Mouse (Mus musculus) urinary bladder, adult 18-20 months (tissue): ENCODE measurements at regions not wholly inside any gene's neighbourhood (a gene's known extent, or its start where the extent isn't known, plus 50 kb on each side); places are given as distances from the start of the nearest gene placed in this dataset.
A peak's percentile ranks its signal among the peaks of the same experiment; 100 is the strongest.

ENCODE experiments used
- DNase-seq, 2 experiments: peaks; one replicate each; pipeline ENCODE4 v3.0.0; 2022; ENCODE audit warnings: low spot score in 2 of 2, mixed read lengths in 2 of 2

DNA sequence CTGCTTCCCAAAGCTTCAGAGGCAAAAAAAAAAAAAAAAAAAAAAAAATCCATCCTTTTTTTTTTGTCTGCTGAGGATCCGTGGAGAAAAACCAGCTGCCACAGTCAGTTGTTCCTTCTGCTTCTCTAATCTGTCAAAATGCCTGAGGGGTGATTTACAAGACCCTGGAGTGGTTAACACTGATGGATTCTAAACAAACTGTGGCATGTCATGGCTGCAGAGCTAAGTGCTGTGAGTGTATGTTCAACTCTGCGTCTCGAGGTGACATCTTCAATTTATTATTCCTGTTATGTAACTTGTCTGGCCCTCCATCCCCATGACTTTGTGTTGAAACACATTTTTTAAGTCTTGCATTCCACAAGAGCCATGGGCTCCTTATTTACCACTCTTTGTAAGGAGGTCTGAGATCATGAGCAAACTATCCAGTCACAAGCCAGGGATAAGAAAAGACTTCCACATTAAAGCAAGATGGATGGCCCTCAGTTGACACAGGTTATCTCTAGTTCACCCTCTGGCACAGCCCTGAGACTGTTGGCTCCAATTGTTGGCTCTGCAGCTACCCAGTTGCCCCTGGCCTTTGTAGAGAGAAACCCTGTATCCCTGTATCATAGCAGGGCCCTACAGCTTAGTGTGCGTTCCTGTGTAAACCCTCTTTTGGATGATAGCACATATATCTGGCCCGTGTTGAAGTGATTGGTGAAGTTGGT lies 153.6 kb downstream of the Thbs2 start:
- DNase-seq = no peak

DNA sequence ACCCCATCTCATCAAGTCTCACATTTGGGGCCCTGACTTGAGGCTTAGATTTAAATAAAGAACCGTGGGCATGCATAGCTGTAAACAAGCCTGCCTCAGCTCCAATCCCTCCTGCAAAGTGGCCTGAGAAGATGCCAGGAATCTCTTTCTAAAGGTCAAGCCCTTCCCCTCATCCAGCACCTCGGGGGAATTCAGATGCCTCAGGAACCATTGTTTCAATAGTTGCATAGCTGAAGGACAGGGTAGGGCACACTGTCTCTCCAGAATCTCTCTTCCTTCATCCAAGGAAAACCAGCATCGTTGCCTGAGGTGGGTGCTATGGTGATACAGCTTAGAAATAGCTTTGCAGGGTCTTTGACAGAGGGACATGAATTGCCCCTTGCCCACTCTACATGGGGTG lies 154.4 kb downstream of the Thbs2 start:
- DNase-seq = no peak

DNA sequence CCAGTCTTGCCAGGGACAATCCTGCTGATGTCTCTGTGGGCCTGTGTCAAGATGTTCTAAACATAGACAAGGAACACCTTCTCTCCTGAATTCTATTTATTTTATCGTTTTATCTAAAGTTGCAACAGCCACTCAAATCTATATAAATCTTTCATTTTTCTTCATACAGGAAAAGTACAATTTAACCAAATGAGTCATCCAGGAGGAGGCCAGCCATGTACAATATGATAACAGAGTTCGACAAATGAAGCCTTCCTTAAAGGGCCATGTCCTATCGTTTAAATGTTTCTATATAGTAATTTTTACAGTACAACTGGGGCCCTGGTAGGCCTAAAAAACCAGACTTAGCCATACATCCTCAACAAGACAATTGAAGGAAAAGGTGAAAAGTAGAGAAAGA lies 154.8 kb downstream of the Thbs2 start:
- no peak for DNase-seq

DNA sequence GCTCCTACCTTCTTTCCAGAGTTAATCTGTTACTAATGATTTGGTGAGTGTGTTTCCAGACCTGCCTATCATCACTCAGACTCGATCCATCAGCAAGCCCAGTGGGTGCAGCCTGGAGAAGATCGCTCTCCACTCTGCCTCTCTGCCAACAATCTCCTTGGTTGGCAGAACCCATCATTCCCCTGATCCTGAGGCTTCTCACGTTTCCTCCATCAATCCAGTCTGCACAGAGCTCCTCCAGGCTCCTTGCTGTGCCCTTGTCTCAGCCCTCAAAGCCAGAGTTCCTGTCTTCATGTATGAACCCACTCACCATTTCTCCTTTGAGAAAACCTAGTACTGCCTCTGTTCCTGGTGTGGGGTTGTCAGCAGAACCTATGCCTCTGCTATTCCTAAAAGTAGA lies 155.5 kb downstream of the Thbs2 start:
- DNase-seq = no peak

DNA sequence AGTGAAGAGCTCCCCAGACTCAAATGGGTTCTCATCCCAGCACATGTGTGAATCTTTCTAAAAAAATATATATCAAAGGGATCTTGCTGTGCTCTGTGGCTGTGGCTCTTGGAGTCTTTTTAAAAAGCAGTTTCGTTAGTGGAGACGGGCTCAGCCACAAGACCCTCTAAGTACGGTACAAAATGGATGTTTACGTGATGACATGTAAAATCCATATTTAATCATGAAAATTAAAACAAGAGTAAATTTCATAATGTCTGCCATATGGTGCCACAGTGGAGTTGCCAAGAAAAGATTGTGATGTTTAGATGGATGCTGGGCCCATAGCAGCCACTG lies 161.1 kb downstream of the Thbs2 start:
- DNase-seq = no peak

DNA sequence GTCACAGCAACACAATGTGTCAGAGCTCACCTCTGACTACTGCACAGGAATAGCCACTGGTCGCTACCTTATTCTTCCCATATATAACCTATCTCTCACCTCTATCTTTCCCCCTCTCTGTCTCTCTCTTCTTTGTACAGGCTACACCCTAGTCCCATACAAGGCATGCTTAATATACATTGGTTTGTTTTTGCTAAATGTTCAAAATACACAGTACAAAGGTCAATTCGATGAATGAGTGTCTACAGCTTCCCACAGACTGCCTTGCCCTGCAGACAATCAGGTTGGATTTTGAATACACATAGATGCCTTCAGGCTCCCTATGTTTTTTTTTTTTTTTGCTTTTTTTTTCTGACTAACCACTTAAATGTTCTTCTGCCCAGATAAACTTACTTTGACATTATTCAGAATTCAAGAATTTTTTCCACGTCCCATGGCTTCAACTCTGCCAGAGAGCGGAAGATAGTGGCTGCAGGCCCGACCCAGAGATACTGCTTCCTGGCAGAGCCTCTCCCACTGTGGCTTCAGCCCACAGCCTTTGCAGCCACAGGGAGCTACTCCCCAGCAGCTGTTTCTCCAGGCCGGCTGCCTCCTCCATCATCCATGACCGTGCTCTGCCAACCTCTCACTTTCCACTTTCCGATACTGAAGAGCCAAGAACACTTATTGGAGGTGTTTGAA lies 161.6 kb downstream of the Thbs2 start:
- DNase-seq = no peak

DNA sequence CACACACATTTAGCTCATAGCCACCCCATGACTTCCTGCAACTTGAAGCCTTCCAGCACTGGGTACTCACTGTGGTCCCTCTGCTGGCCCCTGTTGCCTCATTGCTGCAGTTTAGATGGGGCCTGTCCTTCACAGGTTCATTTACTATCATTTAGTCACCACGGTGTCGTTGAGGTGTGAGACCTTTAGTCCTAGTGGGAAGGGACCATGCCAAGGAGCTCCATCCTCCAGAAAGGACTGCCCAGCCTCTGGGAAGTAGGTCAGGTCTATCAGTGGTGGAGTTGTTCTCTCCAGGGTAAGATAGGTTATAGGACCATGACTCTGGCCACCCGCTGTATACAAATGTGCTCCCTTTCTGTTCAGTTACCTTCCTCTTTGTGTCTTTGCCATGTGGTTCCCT lies 162.2 kb downstream of the Thbs2 start:
- DNase-seq = no peak

DNA sequence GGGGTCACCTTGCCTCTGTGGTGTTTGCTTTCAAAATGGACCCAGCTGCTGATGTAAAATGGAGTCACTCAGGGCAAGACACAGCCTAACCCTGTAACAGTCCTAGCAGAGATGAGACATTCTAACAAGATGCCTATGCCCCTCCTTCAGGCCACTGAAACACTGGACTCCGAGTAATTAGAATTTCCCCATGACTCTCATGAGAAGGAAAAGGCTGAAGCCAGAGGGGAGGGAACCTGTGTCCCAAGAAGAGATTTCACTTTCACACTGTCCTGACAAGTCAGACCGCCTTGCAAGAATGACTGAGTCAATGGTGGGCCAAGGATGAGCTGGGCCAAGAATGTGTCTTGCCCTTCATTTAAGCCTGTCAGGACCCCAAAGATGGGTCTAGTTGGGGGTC lies 166.3 kb downstream of the Thbs2 start:
- DNase-seq = no peak

DNA sequence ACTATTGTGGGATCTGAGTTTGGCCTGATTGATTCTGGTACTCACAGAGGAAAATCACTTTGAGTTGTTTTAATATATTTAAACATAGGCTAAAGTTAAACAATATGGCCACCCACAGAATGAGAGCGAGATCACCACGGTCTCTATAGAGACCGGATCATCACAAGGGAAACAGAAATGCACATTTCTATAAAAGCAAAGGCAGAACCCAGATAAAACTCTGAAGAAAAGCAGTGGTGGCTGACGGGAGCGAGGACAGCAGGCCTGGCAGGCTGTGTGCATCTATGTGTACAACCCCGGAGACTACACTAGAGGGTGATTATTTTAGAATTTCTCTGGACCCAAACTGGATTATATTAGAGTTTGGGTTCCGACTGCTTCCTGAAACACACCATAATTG lies 168.8 kb downstream of the Thbs2 start:
- no peak for DNase-seq

DNA sequence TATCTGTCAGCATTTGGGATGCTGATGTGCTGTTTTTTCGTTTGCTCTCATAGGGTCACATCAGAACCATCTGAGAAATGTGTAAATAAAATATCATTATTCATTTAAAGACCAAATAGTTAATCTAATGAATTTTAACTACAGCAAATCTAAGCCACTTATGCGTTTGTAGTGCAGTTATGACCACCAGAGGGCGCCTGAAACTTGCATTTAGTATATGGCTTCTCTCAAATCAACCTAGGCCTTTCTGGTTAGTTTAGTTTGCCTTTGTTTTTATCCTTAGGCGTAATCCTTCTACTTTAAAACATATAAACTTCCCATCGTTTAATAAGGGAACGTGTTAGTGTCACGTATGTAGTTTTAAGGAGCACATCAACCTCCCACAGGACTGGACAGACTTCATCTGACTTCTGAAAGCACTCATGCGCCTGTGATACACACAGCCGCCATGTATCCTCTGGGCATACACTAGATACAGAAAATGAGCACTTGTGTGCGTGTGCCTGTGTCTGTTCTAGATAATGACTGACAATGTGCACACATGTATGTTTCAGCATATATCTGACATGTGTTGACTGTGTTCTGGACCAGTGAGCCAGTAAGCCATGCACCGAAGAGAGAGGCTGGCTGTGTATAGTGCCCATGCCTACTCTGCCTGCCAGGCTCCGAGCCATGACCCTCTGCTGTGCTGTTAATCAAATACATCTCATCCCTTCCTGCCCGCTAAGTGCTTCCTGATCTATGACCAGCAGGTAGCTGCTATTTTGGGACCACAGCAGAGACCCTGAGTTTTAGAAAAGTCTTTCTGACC lies 169.4 kb downstream of the Thbs2 start:
- no peak for DNase-seq

DNA sequence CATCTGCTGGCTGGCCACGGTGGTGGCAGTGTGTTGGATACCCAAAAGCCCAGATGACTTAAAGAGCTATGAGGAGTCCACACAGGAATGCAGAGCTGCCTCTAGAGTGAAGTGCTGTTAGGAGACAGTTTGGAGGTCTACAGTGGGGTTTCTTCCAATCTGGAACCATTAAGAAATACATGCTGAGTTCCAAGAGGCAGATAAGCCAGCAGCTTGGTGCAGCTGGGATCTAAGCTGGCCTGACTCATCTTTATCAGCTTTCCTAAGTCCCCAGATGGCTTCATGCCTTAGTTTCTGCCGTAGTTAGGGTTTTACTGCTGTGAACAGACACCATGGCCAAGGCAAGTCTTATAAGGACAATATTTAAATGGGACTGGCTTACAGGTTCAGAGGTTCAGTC lies 172.0 kb downstream of the Thbs2 start:
- no peak for DNase-seq

DNA sequence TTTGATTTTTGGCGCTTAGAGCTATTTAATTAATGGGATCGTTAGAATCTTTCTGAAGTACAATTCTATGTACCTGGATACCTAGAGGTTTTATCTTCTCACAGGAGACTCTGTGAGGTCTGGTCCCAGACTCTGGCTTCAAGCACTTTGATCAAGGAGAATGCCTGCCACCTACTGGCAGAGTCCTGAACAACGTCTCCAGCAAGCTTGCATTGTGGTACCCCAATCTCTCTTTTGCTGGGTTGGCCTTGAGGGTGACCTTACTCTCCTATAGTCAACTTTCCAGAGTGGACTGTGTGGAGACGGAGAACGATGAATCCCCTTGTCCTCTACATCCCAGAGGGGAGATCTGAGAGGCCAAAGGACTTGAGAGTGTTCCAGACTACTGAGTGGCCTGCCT lies 173.5 kb downstream of the Thbs2 start:
- peak; percentile 21 to 58 for DNase-seq

DNA sequence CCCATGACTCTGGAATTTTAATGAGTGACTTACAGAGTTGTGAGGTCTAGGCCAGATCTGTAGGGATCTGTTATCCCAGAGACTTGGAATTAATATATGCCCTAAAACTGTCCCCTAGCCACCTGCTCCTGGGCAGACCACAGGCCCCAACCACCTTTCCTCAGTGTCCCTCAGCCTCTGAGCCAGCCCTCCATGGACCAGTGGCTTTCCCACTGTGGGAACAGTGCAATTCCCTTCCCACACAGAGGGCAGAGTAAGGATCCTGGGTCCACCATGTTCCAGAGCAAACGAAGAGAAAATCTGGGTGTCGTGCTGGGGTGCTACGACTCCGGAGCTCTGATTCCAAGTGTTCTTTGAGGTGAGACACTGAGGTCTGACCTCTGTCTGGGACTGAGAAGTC lies 174.7 kb downstream of the Thbs2 start:
- DNase-seq = no peak

DNA sequence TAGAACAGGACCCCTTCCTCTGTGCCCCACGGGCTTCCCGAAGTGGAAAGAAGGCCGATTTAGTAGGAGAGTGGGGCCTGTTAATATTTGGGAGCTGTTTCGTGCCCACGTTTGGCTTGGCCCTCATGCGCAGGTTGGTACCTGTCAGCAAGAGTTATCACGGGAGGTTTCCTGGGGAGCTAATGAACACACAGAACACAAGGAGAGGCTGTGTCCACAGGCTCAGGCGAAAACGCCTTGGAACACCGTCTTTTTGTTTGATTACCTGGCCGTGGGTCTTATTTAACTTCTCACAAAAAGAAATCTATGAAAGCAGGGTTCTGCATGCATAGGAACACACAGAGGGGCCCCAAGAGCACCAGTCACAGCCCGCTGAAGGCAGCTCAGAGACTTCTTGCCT lies 175.8 kb downstream of the Thbs2 start:
- no peak for DNase-seq

DNA sequence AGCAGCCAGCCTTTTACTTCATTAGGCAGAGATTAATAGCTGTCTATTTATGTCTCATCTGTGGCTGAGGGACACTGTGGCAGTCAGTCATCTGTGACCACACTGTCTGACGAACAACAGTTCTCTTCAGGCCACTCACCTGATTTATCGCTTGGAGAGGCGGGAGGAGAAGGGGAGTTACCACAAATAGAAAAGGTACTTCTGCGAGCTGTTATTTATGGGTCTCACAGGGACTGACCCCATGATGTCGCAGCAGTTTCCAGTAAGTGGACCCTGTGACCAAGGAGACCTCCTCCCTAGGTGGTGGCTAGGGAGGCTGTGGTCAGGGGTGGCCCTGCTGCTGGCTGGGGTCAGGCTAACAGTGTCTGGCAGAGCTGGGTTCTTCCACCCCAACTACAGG lies 176.7 kb downstream of the Thbs2 start:
- no peak for DNase-seq

DNA sequence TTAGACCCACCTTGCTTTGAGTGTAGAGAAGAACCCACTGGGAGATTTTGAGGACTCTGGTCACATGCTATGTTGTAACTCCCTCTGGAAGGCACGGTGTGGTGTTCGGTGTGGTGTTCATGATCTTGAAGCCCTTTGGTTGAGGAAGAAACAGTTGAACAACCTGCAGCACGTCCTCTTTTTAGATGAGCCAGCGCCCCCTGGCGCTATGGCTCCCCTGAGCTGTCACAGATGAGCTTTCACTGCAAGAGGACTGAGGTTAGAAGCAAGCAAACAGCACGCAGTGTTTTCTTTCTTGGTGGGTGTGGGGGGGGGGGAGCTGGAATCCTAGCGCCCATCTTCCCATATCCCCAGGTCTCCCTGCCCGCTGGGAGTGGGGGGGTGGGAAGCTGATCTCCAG lies 177.9 kb downstream of the Thbs2 start:
- peak; percentile 20 to 42 for DNase-seq

DNA sequence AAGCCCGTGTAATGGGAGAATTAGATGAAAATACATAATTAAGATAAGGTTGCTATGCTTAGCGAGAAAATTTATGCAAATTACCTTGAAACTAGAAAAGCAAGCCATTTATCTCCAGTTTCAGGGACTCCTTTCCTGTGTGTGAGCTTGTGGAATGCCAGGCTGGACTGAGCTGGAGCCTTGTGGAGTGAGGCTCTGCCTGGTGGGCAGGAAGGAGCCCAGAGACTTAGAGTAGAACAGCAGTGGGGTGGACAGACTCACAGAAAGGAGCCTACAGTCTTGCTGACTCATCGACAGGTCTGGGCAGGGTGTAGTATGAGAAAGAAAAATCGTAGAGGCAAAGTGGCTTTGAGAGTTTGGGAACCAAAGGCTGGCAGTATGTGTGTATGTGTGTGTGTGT lies 180.6 kb downstream of the Thbs2 start:
- DNase-seq = no peak

DNA sequence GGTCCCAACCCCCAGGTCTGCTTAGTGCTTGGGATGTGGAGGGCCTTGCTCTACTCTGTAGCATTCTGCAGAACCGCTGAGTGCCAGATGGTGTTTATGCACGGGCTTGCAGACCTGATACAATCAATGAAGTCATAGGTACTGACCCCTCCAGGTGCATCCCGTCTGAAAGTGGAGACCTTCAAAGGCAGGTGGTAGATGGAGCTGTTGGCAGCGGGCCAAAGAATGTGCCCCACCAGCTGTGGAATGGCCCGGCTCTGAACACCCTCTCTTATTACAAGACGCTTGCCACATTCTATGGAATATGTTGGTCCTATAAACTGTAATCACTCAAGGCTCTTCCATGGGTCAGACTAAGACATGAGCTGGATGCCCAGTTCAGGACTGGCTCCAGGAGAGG lies 183.5 kb downstream of the Thbs2 start:
- no peak for DNase-seq

DNA sequence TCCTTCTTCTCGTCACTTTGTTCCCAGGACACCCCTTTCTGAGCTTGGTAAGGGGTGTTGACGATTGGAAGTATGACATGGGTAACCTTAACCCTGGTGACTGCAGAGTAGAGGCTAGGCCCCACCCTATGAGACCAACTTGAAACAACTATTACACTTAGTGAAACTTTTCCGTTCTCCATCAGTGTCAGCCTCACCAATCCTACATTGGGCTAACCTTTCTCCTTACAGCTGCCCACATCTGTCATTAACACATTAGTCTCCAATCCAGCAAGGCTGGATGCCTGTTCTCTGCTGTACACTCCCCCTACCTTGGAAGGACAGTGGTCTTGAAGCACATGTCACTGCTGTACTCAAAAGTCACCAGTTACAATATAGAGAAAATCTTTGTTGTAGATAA lies 186.9 kb downstream of the Thbs2 start:
- DNase-seq = no peak

DNA sequence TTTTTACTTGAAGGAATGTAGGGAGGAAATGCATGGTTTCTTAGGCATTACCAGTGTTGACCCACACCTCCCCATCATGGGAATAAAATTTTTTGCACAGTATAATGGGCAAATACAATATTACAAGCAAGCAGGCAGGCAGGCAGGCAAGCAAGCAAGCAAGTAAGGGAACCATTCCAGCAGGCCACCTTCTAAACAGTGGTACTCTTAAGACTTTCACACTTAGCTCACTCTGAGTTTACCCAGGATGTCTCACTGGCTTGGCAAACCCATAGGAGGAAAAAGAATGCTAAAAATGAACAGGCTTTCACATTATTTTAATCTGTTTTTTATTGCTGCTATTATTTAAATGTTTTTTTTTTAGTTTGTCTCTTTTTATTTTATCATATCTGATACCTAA lies 187.9 kb downstream of the Thbs2 start:
- no peak for DNase-seq

DNA sequence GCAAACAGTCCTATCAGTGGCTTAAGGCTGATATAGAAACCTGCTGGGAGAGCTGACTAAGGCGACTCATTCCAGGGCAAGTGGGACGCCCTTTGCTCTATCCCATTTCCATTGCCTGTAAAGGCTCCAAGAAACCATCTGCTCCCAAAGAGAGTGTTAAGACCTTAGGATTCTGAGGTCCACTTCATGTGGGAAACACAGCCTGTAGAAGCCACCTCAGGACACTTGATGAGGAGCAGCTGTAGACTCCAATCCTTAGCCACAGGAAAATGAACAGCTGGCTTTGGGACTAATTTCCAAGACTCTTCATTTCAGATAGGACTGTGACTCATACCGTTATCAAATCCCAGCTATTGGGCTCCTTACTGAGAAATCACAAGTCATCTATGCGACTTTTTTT lies 188.6 kb downstream of the Thbs2 start:
- peak in 1 of 2 experiments; percentile 16 for DNase-seq

DNA sequence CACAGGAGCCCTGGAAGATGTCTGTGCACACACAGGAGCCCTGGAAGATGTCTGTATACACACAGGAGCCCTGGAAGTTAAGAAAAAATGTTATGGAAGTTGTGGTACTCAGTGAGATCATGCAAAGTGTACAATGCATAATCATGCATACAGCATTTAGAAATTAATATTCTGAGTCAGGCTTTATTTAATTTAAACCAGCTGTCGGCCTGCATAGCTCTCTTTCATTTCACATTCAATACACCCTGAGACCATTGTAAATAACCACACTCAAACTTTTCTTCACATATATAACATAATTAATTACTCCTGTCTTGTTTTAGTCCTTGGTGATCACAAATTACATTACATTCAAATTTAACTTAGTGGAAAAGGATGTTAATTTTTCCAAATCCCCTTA lies 190.4 kb downstream of the Thbs2 start:
- no peak for DNase-seq

DNA sequence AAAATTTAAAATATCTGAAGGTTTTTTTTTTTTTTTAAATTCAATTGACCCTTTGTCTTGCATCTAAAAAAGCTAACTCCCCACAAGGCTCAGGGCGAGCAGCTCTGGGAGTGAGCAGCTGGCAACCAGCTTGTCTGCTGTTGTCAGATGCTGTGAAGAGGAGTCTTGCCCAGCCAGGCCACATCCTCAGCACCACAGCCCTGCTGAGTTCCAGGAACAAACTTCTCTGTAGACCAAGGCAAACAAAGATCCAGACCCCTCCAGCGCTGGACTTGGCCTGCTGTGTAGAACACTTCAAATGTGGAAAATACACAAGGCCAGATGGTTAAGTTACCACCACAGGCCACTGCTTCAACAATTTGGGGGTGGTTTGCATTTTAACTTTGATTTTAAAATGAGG lies 192.7 kb downstream of the Thbs2 start:
- no peak for DNase-seq
